Mouse (Mus musculus) hindbrain, embryonic 11.5 days (tissue): ENCODE data around the gene Tex45. TPM values are rescaled to one million over a fixed set of nuclear protein-coding genes. Genes with fewer than 3 reads are reported as not detected.

Experiments
- ATAC-seq: fragments of 200-750 bp; cut with Nextera tagmentation; 2 replicates; pipeline ENCODE4 v1.8.0; 2017; ENCODE audit warnings: mild to moderate bottlenecking, moderate TSS enrichment, moderate library complexity; ENCODE audit not compliant: low FRiP score
- DNase-seq: peaks from one replicate; pipeline ENCODE4 v3.0.0-alpha.2; 2015; ENCODE audit warnings: low spot score
- H3K27ac ChIP-seq: fragments of 300-500 bp; sonication (generic); 2 replicates; pipeline ENCODE4 v1.5.1; 2014; ENCODE audit warnings: mild to moderate bottlenecking, low read depth, low read length
- H3K27me3 ChIP-seq: fragments of 300-500 bp; sonication (generic); 2 replicates; pipeline ENCODE4 v1.6.1; 2014; ENCODE audit warnings: mild to moderate bottlenecking, low read length, moderate library complexity, mixed read lengths; ENCODE audit not compliant: control insufficient read depth, insufficient read depth
- H3K36me3 ChIP-seq: fragments of 300-500 bp; sonication (generic); 2 replicates; pipeline ENCODE4 v1.6.1; 2014; ENCODE audit warnings: mild to moderate bottlenecking, low read length, moderate library complexity, mixed read lengths; ENCODE audit not compliant: control insufficient read depth, insufficient read depth
- H3K4me1 ChIP-seq: fragments of 300-500 bp; sonication (generic); replicated peaks from 2 replicates; pipeline ENCODE4 v1.6.1; 2014; ENCODE audit warnings: low read length, mixed read lengths; ENCODE audit not compliant: control insufficient read depth, insufficient read depth
- H3K4me2 ChIP-seq: fragments of 300-500 bp; sonication (generic); replicated peaks from 2 replicates; pipeline ENCODE4 v1.6.1; 2014; ENCODE audit warnings: mild to moderate bottlenecking, low read depth, low read length
- H3K4me3 ChIP-seq: fragments of 300-500 bp; sonication (generic); 2 replicates; pipeline ENCODE4 v1.5.1; 2014; ENCODE audit warnings: low read depth, low read length
- H3K9ac ChIP-seq: fragments of 300-500 bp; sonication (generic); 2 replicates; pipeline ENCODE4 v1.6.1; 2014; ENCODE audit warnings: low read depth, low read length
- H3K9me3 ChIP-seq: fragments of 300-500 bp; sonication (generic); 2 replicates; pipeline ENCODE4 v1.6.1; 2016; ENCODE audit warnings: low read length; ENCODE audit not compliant: control insufficient read depth
- WGBS: fragments of 180-500 bp; shearing (Covaris S2); extraction: QIAGEN DNeasy Blood & Tissue Kit; methylation state at CpG from one replicate; pipeline ENCODE4 v1.1.7; 2014; 5-methylcytosine and 5-hydroxymethylcytosine counted together
- polyA plus RNA-seq: library from polyadenylated mRNA; unstranded; fragments of >200 nt; fragmentation: Nextera tagmentation; extraction: Ambion mirVana; gene quantifications from 2 replicates; pipeline ENCODE4 v1.2.1, GENCODE M21; 2014

Tex45 gene
- polyA plus RNA-seq, 1 experiment from 2014 or later = not detected

GRCm38 (mm10) chr8:3495578-3496427, 25.1 kb downstream of the Tex45 start:
- no peak for ATAC-seq
- 96% methylated on average over 44 of the region's 44 CpGs for WGBS
- H3K4me3 ChIP-seq = no peak overlapping the region

GRCm38 (mm10) chr8:3496428-3496748, 25.7 kb downstream of the Tex45 start:
- Histone ChIP-seq H3K9me3 (peaks cover 2% of the 10 kb centered on the region; the same call in 1 of the 2 replicates), H3K36me3 (peaks cover 21% of the 10 kb centered on the region), H3K4me1 (no peaks in the 10 kb centered on the region), H3K27ac (no peak overlapping the region), H3K4me3 (no peak overlapping the region), H3K9ac (no peak overlapping the region), H3K27me3 (no peaks in the 10 kb centered on the region), H3K4me2 (no peak overlapping the region)
- 89% methylated on average over 15 of the region's 15 CpGs for WGBS
- no peak for DNase-seq
- ATAC-seq = no peak

More at GRCm38 (mm10) chr8:3495578-3496427, 25.1 kb downstream of the Tex45 start:
- no peak for DNase-seq
- peaks cover 2% of the 10 kb centered on the region; the same call in 1 of the 2 replicates for H3K9me3 ChIP-seq
- no peaks in the 10 kb centered on the region for H3K27me3 ChIP-seq
- H3K27ac ChIP-seq = no peak overlapping the region
- H3K36me3 ChIP-seq = peaks cover 21% of the 10 kb centered on the region
- no peaks in the 10 kb centered on the region for H3K4me1 ChIP-seq
- H3K9ac ChIP-seq = no peak overlapping the region
- no peak overlapping the region for H3K4me2 ChIP-seq

DNA sequence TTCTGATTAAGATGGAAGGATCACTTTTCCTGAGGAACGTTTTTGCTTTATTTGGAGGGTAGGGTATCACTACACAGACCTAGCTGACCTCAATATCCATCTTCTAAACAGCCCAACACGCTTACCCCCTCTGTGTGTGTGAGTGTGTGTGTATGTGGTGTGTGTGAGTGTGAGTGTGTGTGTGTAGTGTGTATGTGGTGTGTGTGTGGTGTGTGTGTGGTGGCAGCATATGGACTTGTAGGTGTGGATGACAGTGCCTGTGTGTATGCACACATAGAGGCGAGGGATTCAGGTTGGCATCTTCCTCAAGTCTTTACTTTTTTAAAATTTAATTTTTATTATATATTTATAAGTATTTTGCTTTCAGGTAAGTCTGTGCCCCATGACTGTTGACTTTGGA, 27.9 kb downstream of the Tex45 start:
- 86% methylated on average over 3 of the region's 3 CpGs for WGBS
- Histone ChIP-seq H3K9ac (no peak overlapping the region), H3K4me2 (no peak overlapping the region), H3K9me3 (peaks cover 2% of the 10 kb centered on the region; the same call in 1 of the 2 replicates), H3K4me1 (no peaks in the 10 kb centered on the region), H3K36me3 (peaks cover 21% of the 10 kb centered on the region), H3K4me3 (no peak overlapping the region), H3K27ac (no peak overlapping the region), H3K27me3 (no peaks in the 10 kb centered on the region)
- DNase-seq (no peak), ATAC-seq (no peak)

GRCm38 (mm10) chr8:3499751-3500150, 29.1 kb downstream of the Tex45 start:
- no peaks in the 10 kb centered on the region for H3K27me3 ChIP-seq
- H3K4me3 ChIP-seq = peak overlapping the region; percentile 81
- DNase-seq = no peak
- H3K27ac ChIP-seq = peak overlapping the region; percentile 77
- peak overlapping the region; percentile 69 for H3K4me2 ChIP-seq
- H3K9me3 ChIP-seq = peaks cover 2% of the 10 kb centered on the region; the same call in 1 of the 2 replicates
- WGBS = 11% methylated on average over 8 of the region's 8 CpGs
- H3K9ac ChIP-seq = peak overlapping the region; percentile 86
- peaks cover 18% of the 10 kb centered on the region for H3K36me3 ChIP-seq
- H3K4me1 ChIP-seq = no peaks in the 10 kb centered on the region
- peak; percentile 39; the same call in 1 of the 2 replicates for ATAC-seq

- Histone ChIP-seq H3K4me2 (peak within 1 kb of the TSS; percentile 69), H3K4me1 (no peaks in the 10 kb centered on the region), H3K9me3 (peaks cover 2% of the 10 kb centered on the region; the same call in 1 of the 2 replicates), H3K9ac (peak within 1 kb of the TSS; percentile 86), H3K27me3 (no peaks in the 10 kb centered on the region), H3K4me3 (peak within 1 kb of the TSS; percentile 81), H3K36me3 (peaks cover 11% of the 10 kb centered on the region), H3K27ac (peak within 1 kb of the TSS; percentile 77)
- peak; percentile 100 for DNase-seq
- ATAC-seq = peak; percentile 95
- under 1% methylated on average over 70 of the region's 70 CpGs for WGBS
Measured at GRCm38 (mm10) chr8:3500235-3501090, 29.8 kb downstream of the Tex45 start, which contains the start of gene Mcoln1. Gene Mcoln1, plus strand, starts transcription at chr8:3500457.

GRCm38 (mm10) chr8:3502217-3502616, 31.6 kb downstream of the Tex45 start:
- 0 out of 2 replicates have a peak overlapping the region, but pooled peaks have one; percentile 31 for H3K9ac ChIP-seq
- WGBS = 82% methylated on average over 4 of the region's 4 CpGs
- DNase-seq (no peak), ATAC-seq (no peak)
- H3K36me3 ChIP-seq = no peaks in the 10 kb centered on the region; the same call in 1 of the 2 replicates
- no peak overlapping the region for H3K27ac ChIP-seq
- no peaks in the 10 kb centered on the region for H3K27me3 ChIP-seq
- no peaks in the 10 kb centered on the region for H3K9me3 ChIP-seq
- H3K4me3 ChIP-seq = no peak overlapping the region
- no peaks in the 10 kb centered on the region for H3K4me1 ChIP-seq
- no peak overlapping the region for H3K4me2 ChIP-seq

DNA sequence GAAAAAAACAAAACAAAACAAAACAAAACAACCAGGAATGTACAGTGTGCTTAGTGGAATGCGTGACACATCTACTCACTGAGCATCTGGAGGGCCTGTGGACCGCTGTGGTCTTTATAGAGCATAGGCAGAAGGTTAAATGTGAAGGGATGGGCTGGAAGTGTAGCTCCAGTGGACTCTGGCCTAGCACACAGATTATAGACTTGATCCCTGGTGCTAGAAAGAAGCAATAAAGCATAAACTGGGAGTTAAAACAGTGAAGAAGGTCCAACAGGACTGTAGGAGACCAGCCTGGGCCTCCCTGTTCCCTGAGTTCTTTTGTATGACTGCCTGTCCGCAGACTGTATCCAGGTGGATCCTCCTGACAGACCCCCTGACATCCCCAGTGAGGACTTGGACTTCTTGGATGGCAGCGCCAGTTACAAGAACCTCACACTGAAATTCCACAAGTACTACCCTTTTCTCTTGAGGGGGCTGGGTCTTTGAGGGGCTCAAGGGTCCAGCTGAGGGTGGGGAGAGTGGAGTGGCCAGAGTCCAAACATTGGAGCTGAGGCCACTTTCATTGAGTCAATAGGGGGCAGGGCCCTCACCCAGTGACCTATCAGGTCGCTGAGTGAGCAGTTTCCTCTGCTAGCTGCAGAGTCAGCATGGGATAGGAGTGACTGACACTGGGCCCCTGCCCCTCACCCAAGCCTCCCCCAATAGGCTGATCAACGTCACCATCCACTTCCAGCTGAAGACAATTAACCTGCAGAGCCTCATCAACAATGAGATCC, 37.5 kb downstream of the Tex45 start:
- 86% methylated on average over 6 of the region's 6 CpGs for WGBS
- Histone ChIP-seq H3K4me1 (no peaks in the 10 kb centered on the region), H3K9ac (no peak overlapping the region), H3K9me3 (no peaks in the 10 kb centered on the region), H3K36me3 (peaks cover 9% of the 10 kb centered on the region; the same call in 1 of the 2 replicates), H3K27ac (no peak overlapping the region), H3K27me3 (no peaks in the 10 kb centered on the region), H3K4me2 (no peak overlapping the region), H3K4me3 (no peak overlapping the region)
- ATAC-seq = no peak
- DNase-seq = no peak

GRCm38 (mm10) chr8:3514681-3515247, 44.1 kb downstream of the Tex45 start:
- no peak for DNase-seq
- WGBS = 36% methylated on average over 13 of the region's 13 CpGs
- ATAC-seq = no peak

More at GRCm38 (mm10) chr8:3514681-3515247, 44.1 kb downstream of the Tex45 start:
- peak overlapping the region; percentile 49 for H3K4me3 ChIP-seq
- no peaks in the 10 kb centered on the region for H3K27me3 ChIP-seq
- peak overlapping the region; percentile 19; the same call in 1 of the 2 replicates for H3K27ac ChIP-seq
- H3K36me3 ChIP-seq = 0 out of 2 replicates have a peak, but pooled peaks cover 3% of the 10 kb centered on the region
- H3K4me1 ChIP-seq = 0 out of 2 replicates have a peak, but pooled peaks cover 2% of the 10 kb centered on the region
- H3K9me3 ChIP-seq = no peaks in the 10 kb centered on the region
- peak overlapping the region; percentile 84 for H3K4me2 ChIP-seq
- peak overlapping the region; percentile 48; the same call in 1 of the 2 replicates for H3K9ac ChIP-seq
